Mouse (Mus musculus): ENCODE measurements around the gene Ghr.

Gene Ghr

DNA sequence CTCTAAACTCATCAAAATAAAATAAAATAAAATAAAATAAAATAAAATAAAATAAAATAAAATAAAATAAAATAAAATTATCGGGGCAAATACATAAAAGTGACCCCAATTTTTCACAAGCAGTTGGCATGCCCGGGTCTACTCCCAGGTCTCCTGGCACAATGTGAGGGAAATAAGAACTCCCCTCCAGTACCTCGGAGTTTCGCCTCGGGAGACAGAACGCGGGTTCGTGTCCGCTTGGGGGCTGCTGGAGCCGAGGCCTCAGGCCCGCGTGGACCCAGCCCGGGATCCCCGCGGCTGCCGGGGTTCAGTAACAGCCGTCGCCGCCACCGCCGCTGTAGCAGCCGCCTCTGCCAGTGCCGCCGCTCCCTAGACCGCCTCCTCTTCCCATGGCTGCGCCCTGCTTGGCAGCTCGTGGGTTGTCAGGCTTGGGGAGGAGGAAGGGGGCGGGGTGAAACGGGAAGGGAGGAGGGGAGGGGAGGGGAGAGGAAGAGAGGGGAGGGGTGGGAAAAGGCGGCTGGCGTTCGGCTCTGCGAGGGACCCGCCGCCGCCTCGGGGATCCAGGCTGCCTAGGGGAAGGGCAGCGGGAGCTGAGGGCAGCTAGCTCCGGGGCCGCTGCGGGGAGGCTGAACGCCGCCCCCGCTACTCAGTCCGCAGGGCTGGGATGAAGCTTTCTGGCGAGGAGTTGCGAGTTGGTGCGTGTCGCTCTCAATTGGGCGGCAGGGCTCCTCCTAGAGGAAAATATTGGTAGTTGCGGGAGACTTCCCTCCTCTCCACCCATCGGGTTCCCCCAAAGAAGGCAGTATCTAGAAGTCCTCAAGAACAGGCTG, at the start of gene Ghr:
Gene Ghr, minus strand, starts transcription at position 686 of the 830 bp plus-strand sequence.
- peak; percentile 94 for DNase-seq

DNA sequence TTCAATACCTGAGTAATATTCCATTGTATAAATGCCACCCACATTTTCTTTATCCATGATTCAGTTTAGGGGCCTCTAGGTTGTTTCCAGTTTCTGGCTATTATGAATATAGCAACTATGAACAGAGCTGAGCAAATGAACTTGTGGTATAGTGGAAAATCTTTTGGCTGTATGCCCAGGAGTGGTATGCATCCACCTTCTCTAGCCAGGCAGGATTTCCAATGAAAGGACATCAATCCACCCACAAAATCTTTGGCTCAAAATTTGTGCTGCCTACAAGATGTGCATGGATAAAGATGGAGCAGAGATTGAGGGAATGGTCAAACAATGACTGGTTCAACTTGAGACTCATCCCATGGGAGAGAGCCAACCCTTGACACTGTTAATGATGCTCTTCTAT, 39.5 kb upstream of the Ghr start:
- DNase-seq, result no peak

DNA sequence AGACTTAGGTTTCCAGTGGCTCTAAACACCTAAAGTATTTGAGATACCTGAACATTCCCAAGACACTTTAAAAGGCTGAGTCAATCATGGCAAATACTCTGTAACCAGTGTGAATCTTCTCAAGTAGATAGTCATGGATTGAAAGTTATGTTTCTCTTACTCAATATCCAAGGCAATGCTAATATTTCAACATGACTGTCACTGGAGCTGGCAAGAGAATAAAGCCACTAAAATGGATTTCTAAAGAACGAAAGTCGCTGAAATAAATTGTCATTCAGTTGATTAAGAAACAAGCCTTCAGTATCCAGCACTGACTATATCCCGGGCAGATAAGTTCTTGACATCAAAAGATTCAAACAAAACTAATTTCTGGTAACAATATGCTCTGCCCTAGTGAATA, 37.1 kb upstream of the Ghr start:
- no peak for DNase-seq

DNA sequence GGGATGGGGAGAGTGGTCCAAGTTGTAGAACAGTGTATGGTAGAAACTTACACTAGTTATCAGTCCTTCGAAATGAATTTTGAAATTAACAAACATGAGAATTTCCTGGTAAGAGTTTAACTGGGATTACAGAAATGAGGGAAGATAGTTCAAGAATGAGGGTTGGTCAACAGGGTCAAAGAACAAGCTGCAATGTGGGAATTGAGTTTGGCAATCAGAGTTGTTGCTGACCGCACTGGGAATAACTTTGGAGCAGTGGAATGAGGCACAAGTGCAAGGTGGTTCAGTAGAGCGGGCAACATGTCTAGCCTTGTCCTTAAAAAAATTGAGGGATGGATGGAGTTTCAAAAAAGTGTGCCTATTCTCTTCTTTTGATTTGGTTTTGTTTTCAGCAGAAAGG, 35.0 kb upstream of the Ghr start:
- no peak for DNase-seq

DNA sequence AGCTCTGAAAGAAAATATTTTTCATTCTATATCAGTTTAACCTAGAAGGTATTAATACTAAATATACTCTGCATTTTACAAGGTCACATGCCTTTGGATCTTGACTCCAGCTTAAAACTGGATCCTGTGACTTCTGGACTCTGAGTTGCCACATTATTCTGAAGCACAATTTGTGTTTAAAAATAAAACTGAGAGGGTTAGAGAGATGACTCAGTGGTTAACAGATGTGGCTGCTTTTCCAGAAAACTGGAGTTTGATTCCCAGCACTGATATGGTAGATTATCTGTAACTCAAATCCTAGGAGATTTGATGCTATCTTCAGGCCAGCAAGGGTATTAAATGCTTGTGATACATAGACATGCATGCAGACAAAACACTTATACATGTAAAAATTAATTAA, 28.7 kb upstream of the Ghr start:
- DNase-seq, result no peak

DNA sequence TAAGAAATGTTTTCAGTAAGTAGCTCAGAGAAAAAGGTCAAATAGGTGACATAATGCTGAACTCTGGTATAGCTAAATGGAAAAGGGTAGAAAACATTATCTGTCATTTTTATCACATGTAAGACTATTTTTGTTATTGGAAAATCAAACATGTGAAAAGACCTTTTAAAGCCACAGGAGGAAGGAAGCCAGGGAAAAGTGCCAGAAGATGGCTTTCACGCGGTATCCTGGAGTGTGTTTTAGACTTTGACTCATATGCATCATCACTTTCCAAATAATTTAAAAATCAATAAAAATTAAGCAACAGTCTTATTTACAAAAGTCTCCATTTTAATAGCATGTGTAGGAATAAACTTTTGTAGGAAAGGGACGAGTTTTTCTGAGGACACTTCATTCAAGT, 24.7 kb upstream of the Ghr start:
- DNase-seq, result no peak

DNA sequence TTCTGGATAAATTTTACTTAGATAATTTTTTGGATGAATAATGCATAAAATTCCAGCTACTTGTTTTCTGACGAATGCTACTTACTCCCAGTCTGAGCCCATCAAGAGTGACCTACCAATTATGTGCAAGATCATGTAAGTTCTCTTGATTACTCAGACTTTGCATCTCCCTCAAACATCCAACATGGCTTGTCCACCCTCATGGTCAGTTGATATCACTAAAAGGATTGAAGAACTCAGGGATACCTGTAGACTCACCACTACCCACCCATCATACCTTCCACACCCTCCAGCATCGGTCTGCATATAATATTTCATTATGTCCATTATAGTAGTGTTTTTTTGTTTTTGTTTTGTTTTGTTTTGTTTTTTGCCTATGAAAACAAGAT, 18.8 kb upstream of the Ghr start:
- DNase-seq, result no peak

DNA sequence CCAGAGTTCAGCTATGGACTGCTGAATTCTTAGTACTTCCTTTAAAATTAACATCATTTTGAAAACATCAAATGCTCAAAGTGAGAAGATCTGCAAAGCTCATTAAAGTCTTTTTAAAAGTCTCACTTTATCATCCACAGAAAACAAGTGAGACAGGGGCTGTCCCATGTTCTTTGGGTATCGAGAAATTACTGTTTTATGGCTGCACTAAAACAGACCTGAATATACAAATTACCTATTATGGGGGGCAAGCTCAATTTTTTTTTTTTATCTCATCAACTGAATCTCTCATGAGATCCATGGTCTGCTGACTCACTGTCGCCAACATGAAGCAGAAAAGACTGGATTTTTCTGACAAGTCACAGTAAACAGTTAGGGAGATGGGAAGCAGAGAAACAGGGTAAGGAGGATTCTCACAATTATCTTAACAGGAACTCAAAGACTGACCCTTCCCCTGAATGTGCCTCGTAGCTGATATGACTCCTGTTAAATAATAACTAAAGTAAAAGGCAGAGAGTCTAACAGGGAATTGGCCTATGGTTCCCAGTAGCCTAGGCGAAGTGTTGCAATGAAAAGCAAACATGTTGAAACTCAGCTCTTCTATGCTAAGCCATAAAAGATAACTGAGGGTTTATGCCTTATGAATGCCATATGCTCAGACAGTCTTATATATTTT, 18.3 kb upstream of the Ghr start:
- no peak for DNase-seq

DNA sequence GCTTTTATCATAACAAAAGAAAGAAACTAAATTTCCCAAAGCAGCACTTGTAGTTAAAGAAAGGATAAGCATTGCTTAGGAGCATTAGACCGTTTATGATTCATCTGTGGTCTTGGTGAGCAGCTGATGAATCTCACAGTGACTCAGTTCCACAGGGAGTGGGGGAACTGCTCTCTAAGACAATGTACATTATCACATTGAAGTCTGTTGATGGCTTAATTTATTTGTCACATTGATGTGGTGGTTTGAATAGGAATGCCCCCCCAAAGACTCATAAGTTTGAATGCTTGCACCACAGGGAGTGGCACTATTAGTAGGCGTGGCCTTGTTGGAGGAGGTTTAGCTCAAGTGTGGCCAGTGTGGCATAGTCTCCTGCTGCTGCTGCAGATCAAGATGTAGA, 4.6 kb upstream of the Ghr start:
- no peak for DNase-seq

DNA sequence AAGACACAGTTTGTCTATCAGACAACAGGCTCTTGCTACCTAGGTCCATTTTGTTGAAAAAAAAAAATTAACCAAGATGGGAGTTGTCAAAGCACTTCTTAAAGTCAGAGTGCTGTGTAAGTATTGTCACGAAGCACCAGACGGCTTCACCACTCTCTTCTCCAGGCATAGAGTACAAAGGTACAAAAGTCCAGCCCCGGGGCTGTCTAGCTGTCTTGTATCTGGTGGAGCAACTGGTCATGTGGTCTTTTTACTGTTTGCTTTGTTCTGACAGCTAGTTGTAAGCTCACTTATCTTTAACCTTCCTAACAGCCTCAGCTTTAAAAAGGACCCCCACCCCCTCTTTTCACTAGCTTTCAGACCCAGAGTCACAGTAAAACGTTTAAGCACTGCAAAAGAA, 1.1 kb upstream of the Ghr start:
- no peak for DNase-seq

DNA sequence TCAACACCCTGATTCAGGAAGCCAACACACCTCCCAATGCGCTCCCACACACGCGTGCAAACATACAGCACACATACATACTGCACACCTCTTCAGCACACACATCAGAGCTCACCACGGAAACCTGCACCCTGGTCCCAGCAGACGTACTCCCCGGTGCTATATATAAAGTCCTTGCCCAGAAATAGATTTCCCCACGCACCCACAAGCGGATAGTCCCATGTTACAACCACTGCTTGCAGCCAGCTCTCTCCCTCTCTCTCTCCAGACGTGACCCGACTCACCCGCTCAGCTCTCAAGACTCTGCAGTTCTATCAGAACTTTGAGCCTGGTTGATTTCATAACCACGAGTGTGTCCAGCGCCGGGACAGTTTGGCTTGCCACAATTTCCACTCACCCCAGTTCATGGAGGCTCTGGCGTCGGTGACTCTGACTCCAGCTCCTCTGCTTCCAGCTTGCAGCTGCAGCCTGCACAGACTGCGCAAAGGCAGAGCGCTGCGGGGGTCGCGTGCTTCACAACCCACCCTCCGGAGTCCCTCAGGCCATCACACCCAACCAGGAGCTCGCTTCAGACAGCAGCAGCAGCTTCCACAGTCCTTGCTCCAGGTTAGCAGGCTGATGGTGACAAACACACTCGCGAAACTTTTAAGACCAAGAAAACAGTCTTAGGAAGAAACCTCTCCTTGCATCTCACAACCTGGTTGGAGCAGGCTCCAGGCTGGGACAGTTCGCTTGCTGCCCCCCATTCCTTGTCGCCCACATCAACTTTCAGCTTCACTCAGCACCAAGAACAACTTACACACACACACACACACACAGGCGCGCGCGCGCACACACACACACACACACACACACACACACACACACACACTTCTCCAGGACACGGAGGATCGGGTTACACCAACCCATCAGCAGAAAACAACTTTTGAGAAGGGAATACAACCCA, 1.2 kb downstream of the Ghr start:
- peak; percentile 64 for DNase-seq

DNA sequence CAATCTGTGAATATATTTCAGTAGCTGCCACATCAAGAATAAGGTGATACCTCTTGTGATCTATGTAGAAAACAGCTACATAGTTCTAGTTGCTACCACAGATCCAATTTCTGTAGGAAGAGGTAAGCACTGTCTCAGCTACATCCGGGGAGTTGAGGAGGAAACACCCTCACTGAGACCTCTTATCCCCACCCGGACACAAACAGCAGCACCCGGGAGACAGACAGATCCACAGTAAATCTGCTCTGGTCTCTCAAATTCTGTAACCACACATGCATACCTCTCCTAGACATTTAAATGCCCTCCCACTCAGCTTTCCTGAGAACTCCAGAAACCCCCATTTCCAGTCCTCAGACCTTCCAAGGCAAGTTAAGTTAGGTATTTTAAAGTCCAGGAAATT, 2.0 kb downstream of the Ghr start:
- peak; percentile 6 for DNase-seq

DNA sequence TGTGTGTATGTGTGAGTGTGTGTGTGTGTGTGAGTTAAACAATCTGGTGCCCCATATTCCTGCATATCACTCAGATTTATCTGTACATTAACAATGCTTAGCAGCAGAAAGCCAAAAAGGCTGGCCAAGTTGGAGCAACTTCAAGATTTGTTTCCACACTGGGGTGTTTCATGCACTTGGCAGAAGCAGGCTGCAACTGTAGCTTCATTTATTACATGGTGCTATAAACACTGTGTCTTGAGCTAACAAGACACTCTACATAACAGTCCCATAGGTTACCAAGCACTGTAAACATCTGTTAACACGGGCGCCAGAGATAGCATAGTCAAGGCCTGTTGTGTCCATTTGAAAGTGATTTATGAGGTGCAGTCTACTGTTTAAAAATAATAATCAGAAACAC, 3.1 kb downstream of the Ghr start:
- DNase-seq, result peak; percentile 29

DNA sequence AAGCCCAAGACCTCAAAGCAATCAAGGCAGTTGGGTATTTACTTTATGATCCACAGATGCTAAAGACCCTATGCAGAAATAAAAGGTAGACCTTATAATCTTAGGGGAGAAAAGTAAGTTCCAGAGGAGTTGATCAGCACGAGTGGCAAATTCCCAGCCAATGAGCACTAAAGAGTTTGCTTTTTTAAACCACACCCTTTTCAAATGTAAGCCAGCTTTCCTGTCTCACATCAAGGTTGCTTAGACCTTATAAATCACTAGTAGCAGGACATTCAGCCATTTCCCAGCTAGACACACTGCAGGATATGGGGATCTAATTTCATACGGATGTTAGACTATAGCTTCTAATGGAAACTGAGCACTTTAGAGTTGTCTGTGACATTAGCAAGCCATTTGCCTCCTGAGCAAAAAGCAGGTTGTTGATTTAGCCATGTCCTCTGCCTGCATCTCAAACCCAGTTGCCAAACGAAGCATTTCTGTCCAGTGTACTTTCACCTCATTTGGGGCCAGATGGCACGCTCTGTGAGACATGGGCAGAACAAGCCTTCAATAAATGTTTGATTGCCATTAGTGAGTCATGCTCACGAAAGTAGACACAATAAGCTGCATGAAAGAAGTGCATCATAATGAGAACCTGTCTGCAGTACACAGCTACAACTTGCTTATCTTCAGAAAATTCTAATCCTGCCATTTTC, 4.9 kb downstream of the Ghr start:
- peak; percentile 13 for DNase-seq

DNA sequence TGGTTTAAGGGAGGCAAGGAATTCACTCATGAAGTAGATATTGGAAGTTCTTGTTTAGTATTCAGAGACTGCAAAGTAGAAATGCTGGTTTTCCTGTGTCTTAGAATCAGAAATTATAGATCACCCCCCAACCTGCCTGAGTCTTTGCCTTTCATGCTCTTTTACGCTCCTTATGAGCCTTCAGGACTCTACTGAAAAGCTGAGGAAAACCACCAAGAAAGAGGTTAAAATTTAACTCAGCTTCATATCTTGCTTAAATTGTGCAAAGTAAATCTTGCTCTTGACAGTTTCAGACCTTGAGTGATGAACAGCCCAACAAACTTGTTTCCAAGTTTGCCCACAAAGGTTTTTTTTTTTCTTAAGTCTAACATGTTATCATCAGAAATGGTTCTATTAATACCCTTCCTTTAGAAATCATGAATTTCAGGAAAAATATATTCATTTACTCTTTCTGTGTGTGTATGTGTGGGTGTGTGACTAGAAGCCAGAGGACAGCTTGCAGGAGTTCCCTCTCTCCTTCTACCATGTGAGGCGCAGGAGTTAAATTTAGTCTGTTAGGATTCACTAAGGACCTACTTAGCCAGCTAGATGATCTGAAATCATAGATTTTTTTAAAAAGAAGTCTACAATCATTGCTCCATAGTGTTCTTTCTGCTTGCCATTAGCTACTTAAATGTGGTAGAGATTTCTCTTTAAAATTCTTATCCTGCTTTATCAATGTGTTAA, 14.0 kb downstream of the Ghr start:
- no peak for DNase-seq

DNA sequence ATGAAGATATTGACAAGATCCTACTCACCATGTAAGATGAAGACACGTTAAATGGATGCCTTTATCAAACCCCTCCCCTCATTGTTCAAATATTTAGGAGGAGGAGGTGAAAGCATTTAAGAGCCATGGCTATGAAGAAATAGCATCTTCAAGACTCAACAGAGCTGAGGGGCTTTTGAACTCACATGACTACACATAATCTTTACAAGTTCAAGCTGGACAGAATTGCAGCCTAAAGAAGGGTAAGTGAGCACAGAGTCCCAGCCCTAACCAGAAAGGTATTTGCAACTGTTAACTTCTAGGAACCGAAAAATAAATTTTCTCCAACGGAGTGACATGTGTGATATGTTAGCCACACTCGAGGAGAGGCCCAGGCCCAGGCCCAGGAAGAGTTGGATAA, 18.7 kb downstream of the Ghr start:
- no peak for DNase-seq

DNA sequence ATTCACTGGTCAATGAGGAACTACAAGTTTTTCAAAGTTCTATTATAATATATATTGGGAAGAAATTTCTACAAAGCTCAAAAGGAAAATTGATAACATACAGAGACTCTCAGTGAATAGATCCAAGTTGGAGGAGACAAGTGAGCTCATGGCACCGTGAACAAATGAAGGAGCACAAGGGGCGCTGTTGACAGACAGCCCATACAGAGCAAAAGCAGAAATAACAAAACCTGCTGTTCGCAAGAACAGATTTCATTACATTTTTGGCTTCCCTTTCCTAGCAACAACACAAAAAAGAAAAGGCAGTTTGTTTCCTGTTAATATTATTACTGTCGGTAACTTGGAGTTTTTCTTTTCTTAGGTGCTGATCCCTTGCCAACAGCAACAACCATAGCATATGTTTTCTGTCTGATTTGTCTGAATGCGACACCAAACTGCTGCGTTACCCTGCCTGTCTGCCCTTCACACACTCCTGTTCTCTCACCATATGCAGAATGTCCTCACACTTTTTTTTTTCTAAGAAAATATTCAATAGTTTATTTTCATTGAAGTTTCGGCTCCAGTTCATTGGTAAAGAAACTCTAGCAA, 19.3 kb downstream of the Ghr start:
- no peak for DNase-seq

DNA sequence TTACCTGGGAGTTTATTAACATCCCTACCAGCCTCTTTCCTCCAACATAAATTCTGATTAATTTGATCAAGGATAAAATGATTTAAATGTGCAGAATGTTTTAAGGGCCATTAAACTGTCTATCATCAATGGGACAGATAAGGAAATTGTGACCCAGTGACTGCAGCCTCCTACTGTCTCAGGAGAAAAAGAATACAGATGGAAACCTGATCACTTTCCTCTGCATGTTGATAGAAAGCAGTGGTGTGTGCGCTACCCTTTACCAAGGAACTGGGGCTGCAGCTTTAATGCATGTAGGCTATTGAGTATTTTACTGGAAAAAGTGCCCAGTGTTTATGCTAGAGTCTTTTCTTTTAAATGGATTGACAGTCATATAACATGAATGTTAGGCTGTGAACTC, 19.8 kb downstream of the Ghr start:
- no peak for DNase-seq

DNA sequence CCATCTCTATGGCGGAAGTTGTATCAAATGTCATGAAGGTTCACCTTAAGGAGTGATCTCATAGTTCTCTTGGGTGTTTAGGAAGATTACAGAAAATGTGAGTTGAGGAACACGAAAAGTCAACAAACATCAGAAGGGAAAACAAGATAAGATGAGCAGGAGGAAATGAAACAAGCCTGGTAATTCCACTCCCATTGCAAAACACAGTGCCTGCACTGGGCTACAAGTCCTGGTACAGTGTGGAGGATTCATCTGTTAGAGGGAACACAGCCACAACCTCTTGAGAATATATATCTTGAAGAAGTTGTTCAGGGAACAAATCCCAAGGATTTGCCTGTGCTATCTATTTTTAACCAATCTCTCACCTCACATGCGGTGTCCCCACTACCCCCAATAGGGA, 24.8 kb downstream of the Ghr start:
- no peak for DNase-seq

DNA sequence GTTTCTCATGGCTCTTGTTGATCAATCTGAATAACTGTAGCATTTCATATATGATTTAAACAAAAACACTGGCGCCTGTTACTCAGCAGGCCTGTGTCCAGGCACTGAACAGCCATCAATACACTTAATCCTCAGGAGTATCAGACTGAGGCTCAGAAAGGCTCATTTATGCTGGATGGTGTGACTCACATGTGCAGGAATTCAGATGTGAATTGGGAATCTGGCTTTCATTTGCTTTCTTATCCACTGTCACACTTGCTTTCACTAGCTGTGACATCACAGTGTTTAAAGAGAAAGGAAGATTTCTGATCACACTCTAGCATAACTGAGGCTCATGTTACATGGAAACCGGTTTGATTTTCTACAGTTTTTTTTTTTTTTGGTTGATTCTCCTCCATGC, 39.0 kb downstream of the Ghr start:
- no peak for DNase-seq

DNA sequence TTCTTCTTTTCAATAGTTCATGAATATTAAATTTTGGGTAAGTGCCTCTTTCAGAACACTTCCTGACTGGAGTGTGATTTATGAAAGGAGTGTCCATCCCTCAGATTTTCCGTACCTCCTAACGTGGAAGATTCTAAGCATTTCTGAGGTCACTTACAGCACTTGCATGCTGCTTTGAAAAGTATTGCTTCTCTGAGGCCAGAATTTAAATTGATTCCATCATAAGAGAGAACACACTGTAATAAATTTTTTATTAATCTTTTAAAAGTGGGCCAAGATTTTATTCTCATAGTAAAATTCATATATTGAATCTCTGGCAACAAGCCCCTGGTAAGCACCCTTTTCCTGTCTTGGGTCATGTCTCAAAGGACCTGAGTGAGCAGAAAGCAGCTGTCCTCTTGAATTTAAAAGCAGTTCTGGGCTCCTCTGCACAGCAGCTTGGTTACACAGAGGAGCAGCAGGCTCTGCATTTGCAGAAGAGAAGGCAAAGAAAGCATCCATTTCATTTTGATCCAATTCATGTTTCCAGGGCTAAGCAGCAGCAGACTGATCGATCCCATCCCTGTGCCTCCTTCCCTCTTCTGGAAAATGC, 46.9 kb downstream of the Ghr start:
- no peak for DNase-seq
